Mouse (Mus musculus): ENCODE data around the gene Sp8.

Gene Sp8

GRCm38 (mm10) chr12:118846221-118846620, at the start of gene Sp8:
Gene Sp8 (plus strand): TSS chr12:118846329.
- CTCF ChIA-PET = no interaction called here

GRCm38 (mm10) chr12:118811328-118811961, 34.7 kb upstream of the Sp8 start:
- CTCF ChIA-PET = no interaction called here

- CTCF ChIA-PET = no interaction called here
Observed at GRCm38 (mm10) chr12:118814561-118814960, 31.6 kb upstream of the Sp8 start.

- CTCF ChIA-PET = no interaction called here
Observed at GRCm38 (mm10) chr12:118816156-118816555, 30.0 kb upstream of the Sp8 start.

GRCm38 (mm10) chr12:118829881-118830280, 16.2 kb upstream of the Sp8 start:
- CTCF ChIA-PET = no interaction called here

- CTCF ChIA-PET = interaction anchor here (0.6 kb wide), 1 partner anchor 537 kb away, joined by 3 read pairs; no protein-coding TSS in a partner anchor
Observed at GRCm38 (mm10) chr12:118836411-118837341, 9.5 kb upstream of the Sp8 start.

GRCm38 (mm10) chr12:118837361-118837760, 8.8 kb upstream of the Sp8 start:
- CTCF ChIA-PET = no interaction called here

- CTCF ChIA-PET = no interaction called here
Observed at GRCm38 (mm10) chr12:118838260-118838659, 7.9 kb upstream of the Sp8 start.

GRCm38 (mm10) chr12:118839398-118839797, 6.7 kb upstream of the Sp8 start:
- CTCF ChIA-PET = no interaction called here

GRCm38 (mm10) chr12:118840301-118840700, 5.8 kb upstream of the Sp8 start:
- CTCF ChIA-PET = no interaction called here

GRCm38 (mm10) chr12:118840861-118841260, 5.3 kb upstream of the Sp8 start:
- CTCF ChIA-PET = interaction anchor here (0.6 kb wide), 1 partner anchor 155 kb away, joined by 3 read pairs; no protein-coding TSS in a partner anchor

- CTCF ChIA-PET = interaction anchor here (0.6 kb wide), 2 partner anchors 152 to 154 kb away, joined by 3 read pairs; no protein-coding TSS in a partner anchor
Observed at GRCm38 (mm10) chr12:118841381-118841922, 4.7 kb upstream of the Sp8 start.

GRCm38 (mm10) chr12:118841971-118842550, 4.1 kb upstream of the Sp8 start:
- CTCF ChIA-PET = no interaction called here

- CTCF ChIA-PET = no interaction called here
Observed at GRCm38 (mm10) chr12:118842671-118843411, 3.3 kb upstream of the Sp8 start.

- CTCF ChIA-PET = no interaction called here
Observed at GRCm38 (mm10) chr12:118844111-118844510, 2.0 kb upstream of the Sp8 start.

GRCm38 (mm10) chr12:118844841-118845240, 1.3 kb upstream of the Sp8 start:
- CTCF ChIA-PET = no interaction called here

GRCm38 (mm10) chr12:118845351-118845750, 778 bp upstream of the Sp8 start:
- CTCF ChIA-PET = no interaction called here

- CTCF ChIA-PET = no interaction called here
Observed at GRCm38 (mm10) chr12:118846649-118847321, 656 bp downstream of the Sp8 start.

- CTCF ChIA-PET = no interaction called here
Observed at GRCm38 (mm10) chr12:118847381-118847780, 1.3 kb downstream of the Sp8 start.

- CTCF ChIA-PET = no interaction called here
Observed at GRCm38 (mm10) chr12:118847861-118848495, 1.8 kb downstream of the Sp8 start.

Data from spleen, embryonic (tissue).